Mouse (Mus musculus): ENCODE data around the gene Ank3. TPM values are rescaled to one million over a fixed set of nuclear protein-coding genes. Genes with fewer than 3 reads are reported as not detected.
"Not testable (repeated sequence)": the region's sequence is repeated elsewhere in the genome, so short reads cannot be mapped to it uniquely, and the experiment has no call there.

Gene Ank3
- not detected in 2 replicates for total RNA-seq (2015)
- 0.33 TPM in 1 of 2 replicates, not detected in the other for total RNA-seq (2017)

DNA sequence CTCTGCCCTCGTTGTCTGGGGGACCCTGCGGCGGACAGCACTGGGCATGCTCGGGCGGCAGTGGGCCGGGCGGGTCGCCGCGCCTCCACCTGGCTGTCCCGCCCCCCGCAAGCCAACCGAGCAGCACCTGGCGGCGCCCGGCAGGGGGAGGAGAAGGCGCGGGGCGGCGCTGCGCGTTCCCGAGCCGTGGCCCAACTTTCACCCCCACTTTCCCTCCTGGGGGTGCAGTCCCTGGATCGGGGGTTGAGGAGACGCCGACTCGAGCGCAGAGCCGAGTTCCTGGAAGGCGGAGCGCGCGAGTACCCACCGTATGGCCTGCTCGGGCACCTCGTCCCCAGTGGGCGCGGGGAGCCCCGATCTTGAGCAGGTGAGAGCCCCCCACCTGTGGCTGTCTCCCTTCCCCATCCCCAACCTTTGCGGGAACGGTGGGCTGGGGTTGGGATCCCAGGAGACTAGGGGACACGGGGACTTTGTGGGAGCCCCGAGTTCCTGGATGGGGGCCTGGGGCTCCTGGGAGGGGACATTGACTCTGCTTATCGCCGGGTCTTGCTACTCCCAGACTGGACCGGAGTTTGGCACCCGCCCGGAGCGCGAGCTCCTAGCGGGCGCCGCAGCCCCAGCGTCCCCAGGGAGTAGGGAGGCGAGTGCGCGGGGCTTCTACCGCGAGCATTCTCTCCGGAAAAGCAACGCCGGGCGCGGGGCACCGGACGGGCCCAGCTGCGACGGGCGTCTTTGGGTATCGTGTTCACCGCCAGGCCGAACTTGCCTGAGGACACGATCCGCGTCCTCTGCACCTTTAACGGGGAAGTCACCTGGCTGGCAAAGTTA lies at the start of gene Ank3:
Ank3 (plus strand) TSS at position 11 of the 828 bp plus-strand sequence.
- ATAC-seq (ENCODE audit: poor library complexity, severe bottlenecking) = no peak

DNA sequence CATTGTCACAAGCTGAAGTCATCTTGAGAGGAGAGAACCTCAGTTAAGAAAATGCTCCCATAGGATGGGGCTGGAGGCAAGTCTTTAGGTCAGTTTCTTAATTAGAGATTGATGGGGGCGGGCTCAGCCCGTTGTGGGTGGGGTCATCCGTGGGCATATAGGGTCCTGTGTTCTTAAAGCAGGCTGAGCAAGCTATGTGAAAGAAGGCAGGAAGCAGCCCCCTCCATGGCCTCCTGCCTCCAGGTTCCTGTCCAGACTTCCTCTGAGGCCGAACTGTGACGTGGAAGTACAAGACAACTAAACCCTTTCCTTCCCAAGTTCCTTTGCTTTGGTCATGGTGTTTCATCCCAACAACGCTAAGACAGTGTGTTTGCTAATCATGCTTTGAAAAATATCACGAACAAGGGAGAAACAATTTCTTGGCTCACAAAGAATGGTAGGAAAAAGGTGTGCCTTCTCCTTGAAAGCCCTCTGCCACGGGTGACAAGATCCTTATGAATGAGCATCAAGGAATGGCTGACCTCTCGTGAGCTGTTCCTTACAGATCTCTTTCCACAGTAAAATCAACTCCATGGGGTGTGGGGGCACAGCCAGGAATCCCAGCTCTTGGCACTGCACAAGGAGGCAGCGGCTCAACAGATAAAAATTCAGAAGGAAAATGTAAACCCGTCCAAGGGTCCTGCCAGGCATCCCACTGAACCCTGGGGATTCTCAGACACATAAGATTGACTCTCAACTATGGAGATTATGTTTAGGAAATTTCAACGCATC lies 47.3 kb upstream of the Ank3 start:
- ATAC-seq (ENCODE audit: poor library complexity, severe bottlenecking) = peak; percentile 22; the same call in 1 of the 2 replicates

DNA sequence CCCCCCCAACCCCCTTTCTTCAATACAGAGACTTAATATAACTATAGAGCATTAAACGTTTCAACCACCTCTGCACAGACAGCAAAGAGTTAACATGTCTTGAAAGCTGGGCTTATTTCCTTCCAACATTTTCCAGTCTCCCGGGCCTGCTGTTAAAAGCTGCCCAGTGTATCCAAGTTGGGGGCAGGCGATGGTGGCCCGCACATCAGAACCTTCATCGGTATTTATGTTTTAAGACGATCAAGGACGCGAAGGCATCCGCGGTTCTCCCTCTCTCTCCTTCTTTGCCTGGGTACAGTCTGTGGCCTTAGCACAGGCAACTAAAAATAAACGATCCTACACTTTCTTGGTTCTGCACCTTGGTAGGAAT lies 46.7 kb upstream of the Ank3 start:
- ATAC-seq (ENCODE audit: poor library complexity, severe bottlenecking) = no peak

DNA sequence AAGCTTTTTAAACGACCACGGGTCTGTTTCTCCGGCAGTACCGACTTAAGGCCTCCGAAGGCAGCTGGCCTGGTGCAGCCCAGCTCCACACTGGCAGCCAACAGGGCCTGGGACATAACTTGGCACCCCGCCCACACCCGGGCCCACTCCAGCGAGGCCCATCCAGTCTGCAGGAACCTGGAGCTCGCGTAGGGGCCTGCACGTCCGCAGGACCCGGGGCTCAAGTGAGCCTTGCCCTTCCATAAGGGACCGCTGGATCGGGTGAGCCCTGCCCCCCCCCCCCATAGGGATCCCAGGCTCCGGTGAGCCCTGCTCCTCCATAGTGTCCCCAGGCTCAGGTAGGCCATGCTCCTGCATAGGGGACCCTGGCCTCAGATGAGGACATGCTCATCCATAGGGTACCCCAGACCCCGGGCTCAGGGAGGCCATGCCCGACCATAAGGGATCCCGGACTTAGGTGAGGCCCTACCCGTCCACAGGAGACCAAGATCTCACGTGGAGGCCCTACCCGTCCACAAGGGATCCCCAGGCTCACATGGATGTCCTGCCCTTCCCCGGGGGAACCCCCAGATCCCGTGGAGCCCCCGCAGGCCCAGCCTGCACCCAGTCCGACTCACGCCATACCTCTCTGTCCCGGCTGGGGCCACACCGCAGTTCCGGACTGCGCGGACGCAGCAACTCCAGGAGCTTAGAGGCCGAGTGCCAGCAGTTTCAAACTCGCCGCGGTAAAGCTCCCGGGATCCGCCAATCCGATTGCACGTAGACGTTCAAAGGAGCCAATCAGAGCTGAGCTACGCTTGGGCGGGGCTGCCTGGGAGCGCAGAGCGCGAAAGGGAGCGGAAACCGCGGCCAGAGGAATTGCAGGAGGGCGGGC lies 46.1 kb upstream of the Ank3 start, which contains the start of gene Cdk1:
Cdk1 (minus strand) TSS at position 727 of the 874 bp plus-strand sequence.
- ATAC-seq (ENCODE audit: poor library complexity, severe bottlenecking) = peak; percentile 95

DNA sequence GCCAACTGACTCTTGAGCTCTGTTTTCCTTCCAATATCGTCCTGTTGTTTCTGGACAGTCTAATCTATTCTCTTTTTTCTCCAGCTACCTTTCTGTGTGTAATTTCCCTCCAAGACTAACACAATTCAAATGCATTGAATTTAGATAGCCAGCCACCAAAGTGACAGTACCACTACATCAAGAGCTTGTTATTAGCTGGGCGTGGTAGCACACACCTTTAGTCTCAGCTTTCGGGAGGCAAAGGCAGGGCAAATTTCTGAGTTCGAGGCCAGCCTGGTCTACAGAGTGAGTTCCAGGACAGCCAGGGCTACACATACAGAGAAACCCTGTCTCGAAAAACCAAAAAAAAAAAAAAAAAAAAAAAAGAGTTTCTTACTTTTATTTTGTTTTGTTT lies 45.5 kb upstream of the Ank3 start:
- ATAC-seq (ENCODE audit: poor library complexity, severe bottlenecking) = not testable (repeated sequence)

DNA sequence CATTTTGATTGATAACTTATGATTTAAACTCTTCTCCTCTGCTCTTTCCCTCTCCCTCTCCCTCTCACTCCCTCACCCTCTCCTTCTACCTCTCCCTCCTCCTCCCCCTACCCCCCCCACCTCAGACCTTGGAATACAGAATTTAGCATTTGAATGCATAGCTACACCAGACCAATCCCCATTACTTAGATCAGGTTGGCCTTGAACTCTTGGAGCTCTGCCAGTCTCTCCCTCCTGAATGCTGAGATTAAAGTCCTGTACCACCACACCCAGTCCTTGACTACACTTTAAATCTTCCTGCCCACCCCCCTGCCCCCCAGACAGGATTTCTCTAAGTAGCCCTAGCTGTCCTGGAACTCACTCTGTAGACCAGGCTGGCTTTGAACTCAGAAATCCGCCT lies 38.9 kb upstream of the Ank3 start:
- no peak for ATAC-seq (ENCODE audit: poor library complexity, severe bottlenecking)

DNA sequence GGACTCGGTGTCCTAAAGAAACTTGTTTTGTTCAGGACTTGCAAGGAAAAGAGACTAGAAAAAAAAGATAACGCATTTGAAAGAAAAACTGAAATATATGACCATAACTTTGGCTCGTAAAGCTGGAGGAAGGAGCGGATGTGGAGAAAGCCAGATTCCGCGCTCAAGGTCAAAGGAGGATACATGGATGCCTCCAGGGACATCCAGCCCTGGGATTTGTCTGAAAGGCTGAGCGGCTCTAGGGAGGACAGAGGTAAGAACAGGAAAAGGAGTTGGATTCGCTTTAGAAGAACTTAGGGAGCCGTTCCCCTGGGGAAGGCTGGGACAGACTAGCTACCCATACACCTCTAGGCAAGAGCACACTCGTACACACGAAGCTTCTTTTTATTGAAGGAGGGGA lies 32.4 kb upstream of the Ank3 start:
- no peak for ATAC-seq (ENCODE audit: poor library complexity, severe bottlenecking)

DNA sequence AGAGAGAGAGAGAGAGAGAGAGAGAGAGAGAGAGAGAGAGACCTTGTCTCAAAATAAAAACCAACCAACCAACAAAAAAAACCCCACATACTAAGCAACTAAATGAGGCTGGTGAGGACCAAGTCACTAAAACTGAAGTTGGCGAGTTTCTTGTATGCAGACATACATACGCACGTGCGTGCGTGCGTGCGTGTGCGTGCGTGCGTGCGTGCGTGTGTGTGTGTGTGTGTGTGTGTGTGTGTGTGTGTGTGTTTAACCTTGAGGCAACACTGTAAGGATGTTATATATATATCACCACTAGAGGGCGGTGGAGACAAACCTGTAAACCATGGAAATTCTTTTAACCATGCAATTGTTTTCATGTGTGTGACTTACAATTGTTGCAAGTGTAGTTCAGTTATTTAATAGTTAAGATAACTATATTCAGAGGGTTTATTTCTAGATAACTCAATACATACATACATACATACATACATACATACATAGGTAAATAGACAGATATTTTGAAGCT lies 31.6 kb upstream of the Ank3 start:
- ATAC-seq (ENCODE audit: poor library complexity, severe bottlenecking) = peak; percentile 40; the same call in 1 of the 2 replicates

DNA sequence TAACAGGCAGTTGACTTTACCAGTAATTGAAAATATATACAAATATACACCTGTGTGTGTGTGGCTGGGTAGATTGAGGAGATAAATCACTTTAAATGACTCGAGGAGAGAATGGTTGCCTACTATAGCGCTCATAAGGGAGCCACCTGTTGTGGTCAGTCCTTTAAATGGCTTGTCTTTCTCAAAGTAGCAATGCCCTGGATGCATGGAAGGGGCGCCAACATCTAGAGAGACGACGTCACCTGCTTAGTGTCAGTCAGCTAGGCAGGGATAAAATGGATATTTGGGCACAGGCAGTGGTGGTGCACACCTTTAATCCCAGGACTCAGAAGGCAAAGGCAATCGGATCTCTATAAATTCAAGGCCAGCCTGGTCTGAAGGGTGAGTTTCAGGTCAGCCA lies 29.3 kb upstream of the Ank3 start:
- no peak for ATAC-seq (ENCODE audit: poor library complexity, severe bottlenecking)

DNA sequence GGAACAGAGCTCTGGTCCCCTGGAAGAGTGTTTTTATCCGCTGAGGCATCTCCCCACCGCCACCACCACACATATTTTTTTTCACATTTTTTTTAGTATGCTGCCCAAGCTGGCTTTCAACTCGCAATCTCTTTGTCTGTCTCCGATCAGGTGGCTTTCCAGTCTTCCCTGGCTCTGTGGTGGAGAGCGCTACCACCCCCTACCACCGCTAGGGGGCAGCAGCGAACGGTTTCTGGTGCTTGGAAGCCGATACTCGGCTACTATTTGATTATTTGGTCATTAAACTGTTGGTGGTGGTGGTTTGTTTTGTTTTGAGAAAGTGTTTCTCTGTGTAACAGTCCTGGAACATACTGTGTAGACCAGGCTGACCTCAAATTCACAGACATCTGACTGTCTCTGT lies 27.1 kb upstream of the Ank3 start:
- ATAC-seq (ENCODE audit: poor library complexity, severe bottlenecking) = peak; percentile 67

DNA sequence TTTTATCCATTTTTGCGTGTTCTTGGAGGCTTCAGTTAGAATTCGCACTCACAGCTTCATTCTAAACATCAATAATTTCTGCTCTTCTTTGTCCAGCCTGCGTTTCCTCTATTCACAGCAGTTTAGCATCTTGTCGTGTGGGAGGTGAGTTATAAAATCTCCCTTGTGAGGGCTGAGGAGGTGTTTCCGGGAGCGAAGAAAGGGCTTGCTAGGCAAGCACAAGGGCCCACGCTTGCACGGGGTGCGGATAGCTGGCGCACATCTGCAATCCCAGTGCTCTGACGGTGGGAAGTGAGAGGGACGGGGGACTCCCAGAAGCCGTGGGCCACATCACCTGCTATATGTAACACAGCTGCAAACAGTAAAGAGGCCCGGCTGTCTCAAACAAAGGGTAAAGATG lies 26.5 kb upstream of the Ank3 start:
- ATAC-seq (ENCODE audit: poor library complexity, severe bottlenecking) = no peak

DNA sequence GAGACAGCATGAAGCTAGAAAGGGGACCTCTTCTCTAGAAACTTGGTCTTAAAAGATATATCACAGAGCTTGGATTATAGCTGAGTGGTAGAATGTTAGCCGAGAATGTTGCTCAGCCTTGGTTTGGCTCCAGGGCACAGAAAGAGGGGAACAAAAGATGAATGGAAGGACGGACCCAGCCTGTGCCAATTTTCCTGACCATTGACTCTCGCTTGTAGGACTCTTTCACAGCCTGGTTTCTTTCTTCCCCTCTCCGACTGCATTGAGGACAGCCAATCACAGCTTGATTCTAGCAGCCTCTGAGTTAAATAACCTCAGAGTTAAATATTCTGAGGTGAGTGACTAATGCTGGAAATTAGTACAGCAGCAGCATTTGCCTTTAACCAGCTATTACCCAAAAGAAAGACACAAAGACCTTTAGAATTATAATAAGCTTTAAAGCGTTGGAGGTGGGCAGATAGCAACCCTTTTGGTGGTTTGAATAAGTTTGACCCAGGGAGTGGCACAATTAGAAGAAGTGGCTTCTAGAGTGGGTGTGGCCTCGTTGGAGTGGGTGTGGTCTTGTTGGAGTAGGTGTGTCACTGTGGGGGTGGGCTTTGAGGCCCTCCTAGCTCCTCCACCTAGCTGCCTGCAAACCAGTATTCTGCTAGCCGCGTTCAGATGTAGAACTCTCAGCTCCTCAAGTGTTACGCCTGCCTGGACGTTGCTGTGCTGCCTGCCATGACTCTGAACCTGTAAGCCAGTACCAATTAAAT lies 24.6 kb upstream of the Ank3 start:
- ATAC-seq (ENCODE audit: poor library complexity, severe bottlenecking) = no peak

DNA sequence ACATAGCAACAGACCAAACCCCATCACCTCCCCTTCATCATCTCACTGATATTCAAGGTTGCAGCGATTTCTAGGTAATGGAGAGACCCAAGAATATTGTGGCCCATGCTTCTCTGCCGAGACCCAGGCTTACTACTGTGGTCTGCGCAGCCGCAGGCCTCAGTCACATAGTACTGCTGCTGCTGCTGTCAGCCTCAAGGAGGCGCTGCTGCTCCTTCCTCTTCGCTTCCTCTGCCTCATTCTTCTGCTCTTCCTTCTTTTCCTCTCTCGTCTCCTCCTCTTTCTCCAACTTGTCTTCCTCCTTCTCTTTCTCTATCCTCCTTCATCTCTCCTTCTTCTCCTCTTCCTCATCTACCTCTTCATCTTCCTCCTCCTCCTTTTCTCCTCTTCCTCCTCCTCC lies 23.4 kb upstream of the Ank3 start:
- ATAC-seq (ENCODE audit: poor library complexity, severe bottlenecking) = no peak

DNA sequence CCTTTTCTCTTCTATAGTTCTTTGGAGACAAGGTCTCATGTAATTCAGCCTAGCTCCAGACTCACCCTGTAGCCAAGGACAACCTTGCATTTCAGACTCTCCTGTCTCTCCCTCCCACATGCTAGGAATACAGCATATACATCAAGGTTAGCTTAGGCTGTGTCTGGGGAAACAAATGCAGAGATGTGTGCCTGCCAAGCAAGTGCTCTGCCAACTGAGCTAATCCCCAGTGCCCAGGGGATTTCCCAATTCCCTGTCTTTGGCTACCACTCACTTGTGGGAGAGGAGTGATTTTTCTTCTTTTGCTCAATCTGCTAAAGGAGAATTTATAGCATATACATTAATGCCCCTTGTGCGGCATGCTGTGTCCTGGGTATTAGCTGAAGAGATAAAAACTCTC lies 15.4 kb upstream of the Ank3 start:
- no peak for ATAC-seq (ENCODE audit: poor library complexity, severe bottlenecking)

DNA sequence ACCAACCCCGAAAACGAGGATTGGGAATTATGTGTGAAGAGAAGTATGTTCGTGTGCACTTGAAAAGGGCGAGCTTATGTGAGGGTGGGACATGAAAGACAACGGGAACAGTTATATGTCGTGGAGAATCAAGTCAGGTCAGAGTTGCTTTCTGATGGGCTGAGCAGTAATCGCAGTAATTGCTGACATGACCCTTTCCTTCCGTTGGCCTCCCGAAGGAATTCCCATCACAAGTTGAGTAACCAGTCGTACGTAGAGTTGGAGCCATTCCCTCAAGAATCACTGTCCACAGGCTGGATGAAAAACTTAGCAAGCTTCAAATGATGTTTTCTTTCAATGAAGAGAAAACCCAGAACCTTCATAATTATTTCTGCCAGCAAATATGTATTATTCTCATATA lies 13.9 kb upstream of the Ank3 start:
- no peak for ATAC-seq (ENCODE audit: poor library complexity, severe bottlenecking)

DNA sequence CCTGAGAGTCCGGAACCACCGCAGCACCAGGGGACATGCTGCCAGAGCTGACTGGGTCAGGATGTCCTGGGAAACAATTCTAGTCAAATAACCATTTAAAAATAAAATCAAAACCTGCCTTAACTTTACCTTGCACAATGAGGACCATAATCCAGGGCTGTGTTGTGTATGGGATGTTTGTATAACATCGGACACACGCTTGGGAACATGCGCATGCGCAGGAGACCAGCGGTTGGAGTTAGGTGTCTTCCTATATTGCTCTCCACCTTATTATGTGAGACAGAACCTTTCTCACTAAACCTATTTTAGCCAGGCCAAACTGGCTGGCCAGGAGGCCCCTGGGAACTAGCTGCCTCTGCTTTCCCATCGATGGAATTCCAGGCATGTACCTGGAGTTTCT lies 13.4 kb upstream of the Ank3 start:
- no peak for ATAC-seq (ENCODE audit: poor library complexity, severe bottlenecking)

DNA sequence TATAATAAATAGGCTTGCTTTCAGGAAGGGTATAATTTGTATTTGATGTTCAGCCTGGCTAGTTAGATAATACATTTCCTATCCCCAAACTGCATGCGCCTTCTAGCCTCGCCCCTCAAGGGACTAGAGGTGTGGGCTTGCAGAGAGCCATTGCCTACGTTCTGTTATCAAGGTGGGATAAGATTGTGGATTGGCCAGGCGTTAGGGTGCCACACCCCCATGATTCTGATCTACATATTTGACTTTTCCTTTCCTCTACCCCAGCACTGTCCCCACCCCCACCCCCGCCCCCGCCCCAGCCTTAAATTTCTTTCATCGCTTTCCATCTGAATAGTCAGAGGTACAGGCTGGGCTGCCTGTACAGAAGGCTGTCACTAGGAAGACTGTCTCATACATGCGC lies 11.8 kb upstream of the Ank3 start:
- no peak for ATAC-seq (ENCODE audit: poor library complexity, severe bottlenecking)

DNA sequence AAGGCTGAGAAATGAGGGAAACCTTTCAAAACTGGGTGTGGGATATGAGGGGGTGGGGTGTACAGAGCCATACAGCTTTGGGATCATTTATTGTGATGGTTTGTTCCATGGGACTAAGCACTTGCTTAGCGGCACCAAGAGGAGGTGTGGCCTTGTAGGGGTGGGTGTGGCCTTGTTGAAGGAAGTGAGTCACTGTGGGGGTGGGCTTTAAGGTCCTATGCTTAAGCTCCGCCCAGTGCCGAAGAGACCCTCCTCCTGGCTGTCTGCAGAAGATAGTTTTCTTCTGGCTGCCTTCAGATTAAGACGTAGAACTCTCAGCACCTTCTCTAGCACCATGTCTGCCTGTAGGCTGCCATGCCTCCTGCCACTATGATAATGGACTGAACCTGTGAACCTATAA lies 9.1 kb upstream of the Ank3 start:
- no peak for ATAC-seq (ENCODE audit: poor library complexity, severe bottlenecking)

DNA sequence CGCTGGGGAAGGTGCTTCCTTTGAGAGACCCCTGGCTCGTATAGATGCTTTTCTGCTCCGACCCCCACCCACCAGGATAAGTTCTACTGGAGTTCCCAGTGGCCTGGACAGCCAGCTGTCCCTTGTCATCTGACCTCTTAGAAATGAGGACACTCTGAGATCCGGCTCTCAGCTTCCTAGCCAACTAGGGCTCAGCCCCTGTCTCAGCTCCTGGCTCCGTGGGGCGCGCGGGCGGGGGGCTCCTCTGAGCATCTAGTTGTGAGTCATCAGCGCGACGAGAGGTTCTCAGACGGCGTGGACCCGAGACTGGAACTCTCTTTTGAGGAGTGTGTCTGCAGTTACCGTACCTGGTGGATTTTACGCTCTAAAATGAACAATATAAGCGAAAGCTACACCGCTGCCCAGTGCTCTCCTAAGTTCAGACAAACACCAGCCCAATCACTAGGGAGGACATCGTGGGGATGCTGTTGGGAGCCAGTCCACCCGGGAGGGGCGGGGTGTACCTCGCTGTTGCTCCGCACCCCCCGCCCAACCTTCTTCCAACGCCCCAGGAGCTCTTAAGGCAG lies 293 bp upstream of the Ank3 start:
- ATAC-seq (ENCODE audit: poor library complexity, severe bottlenecking) = no peak
